Mouse (Mus musculus) left cerebral cortex, postnatal 25 days (tissue): ENCODE results near the gene Cyb5b. TPM values are rescaled to one million over a fixed set of nuclear protein-coding genes. Genes with fewer than 3 reads are reported as not detected.
"Not testable (repeated sequence)": the region's sequence is repeated elsewhere in the genome, so short reads cannot be mapped to it uniquely, and the experiment has no call there.

Experiments used
- DNase-seq, 2 experiments: peaks; one replicate each; pipeline ENCODE4 v3.0.0; 2022; ENCODE audit warnings: low spot score in 2 of 2, mixed read lengths in 1 of 2
- intact Hi-C: fragments of 180-260 bp; cut with DNase I; formaldehyde crosslinking; loops from one replicate; pipeline ENCODE4 v1.15.1; 2025
- total RNA-seq, 2 experiments: library from RNA; stranded (reverse); gene quantifications; 2 replicates each; pipeline ENCODE4 v1.2.3; 2021

Cyb5b gene
- 10 to 100 TPM; 87.1 to 89.4 TPM for total RNA-seq

- peak; percentile 94 to 97 for DNase-seq
- intact Hi-C loops: no loop called here
Observed at GRCm38 (mm10) chr8:107150404-107151157, at the start of gene Cyb5b. Gene Cyb5b (plus strand): TSS chr8:107150640.

GRCm38 (mm10) chr8:107104547-107104946 lies 45.9 kb upstream of the Cyb5b start:
- DNase-seq: peak; percentile 52 to 72
- intact Hi-C loops: loop anchor here (2.0 kb wide), 1 partner anchor 320 kb away; the partner anchor contains the start of gene Nob1

- intact Hi-C loops, DNase-seq: not testable (repeated sequence)
Observed at GRCm38 (mm10) chr8:107108089-107108488, 42.4 kb upstream of the Cyb5b start.

GRCm38 (mm10) chr8:107108978-107109720 lies 41.3 kb upstream of the Cyb5b start:
- no peak for DNase-seq
- intact Hi-C loops: no loop called here

- no peak for DNase-seq
- intact Hi-C loops: loop anchor here (10.0 kb wide), 1 partner anchor 65 kb away; no protein-coding TSS in a partner anchor
Observed at GRCm38 (mm10) chr8:107109816-107110435, 40.5 kb upstream of the Cyb5b start.

GRCm38 (mm10) chr8:107110629-107111330 lies 39.7 kb upstream of the Cyb5b start:
- DNase-seq: no peak
- intact Hi-C loops: loop anchor here (10.0 kb wide), 1 partner anchor 64 kb away; no protein-coding TSS in a partner anchor

GRCm38 (mm10) chr8:107111340-107112105 lies 38.9 kb upstream of the Cyb5b start:
- no peak for DNase-seq
- intact Hi-C loops: loop anchor here (10.0 kb wide), 1 partner anchor 63 kb away; no protein-coding TSS in a partner anchor

- intact Hi-C loops: loop anchor here (10.0 kb wide), 1 partner anchor 62 kb away; no protein-coding TSS in a partner anchor
- DNase-seq: no peak
Observed at GRCm38 (mm10) chr8:107113209-107113608, 37.2 kb upstream of the Cyb5b start.

GRCm38 (mm10) chr8:107114150-107115007 lies 36.1 kb upstream of the Cyb5b start:
- DNase-seq: peak; percentile 28 to 69
- intact Hi-C loops: loop anchor here (5.0 to 10.0 kb wide), 2 partner anchors 60 to 308 kb away; no protein-coding TSS in a partner anchor

GRCm38 (mm10) chr8:107115008-107115320 lies 35.5 kb upstream of the Cyb5b start:
- no peak for DNase-seq
- intact Hi-C loops: loop anchor here (5.0 to 10.0 kb wide), 2 partner anchors 60 to 307 kb away; no protein-coding TSS in a partner anchor

- intact Hi-C loops: loop anchor here (1.0 to 10.0 kb wide), 3 partner anchors 59 to 306 kb away; no protein-coding TSS in a partner anchor
- peak; percentile 81 to 91 for DNase-seq
Observed at GRCm38 (mm10) chr8:107116023-107116422, 34.4 kb upstream of the Cyb5b start.

- no peak for DNase-seq
- intact Hi-C loops: loop anchor here (5.0 to 10.0 kb wide), 2 partner anchors 58 to 305 kb away; no protein-coding TSS in a partner anchor
Observed at GRCm38 (mm10) chr8:107117019-107117418, 33.4 kb upstream of the Cyb5b start.

- intact Hi-C loops: loop anchor here (5.0 to 10.0 kb wide), 2 partner anchors 56 to 303 kb away; no protein-coding TSS in a partner anchor
- no peak for DNase-seq
Observed at GRCm38 (mm10) chr8:107118803-107119233, 31.6 kb upstream of the Cyb5b start.

- DNase-seq: no peak
- intact Hi-C loops: loop anchor here (5.0 to 10.0 kb wide), 2 partner anchors 55 to 303 kb away; no protein-coding TSS in a partner anchor
Observed at GRCm38 (mm10) chr8:107119412-107119811, 31.0 kb upstream of the Cyb5b start.

- intact Hi-C loops: no loop called here
- DNase-seq: no peak
Observed at GRCm38 (mm10) chr8:107120806-107121205, 29.6 kb upstream of the Cyb5b start.

- intact Hi-C loops: no loop called here
- DNase-seq: no peak
Observed at GRCm38 (mm10) chr8:107121681-107122291, 28.7 kb upstream of the Cyb5b start.

GRCm38 (mm10) chr8:107123063-107123614 lies 27.3 kb upstream of the Cyb5b start:
- intact Hi-C loops: no loop called here
- DNase-seq: no peak
